Mouse (Mus musculus) ES-Bruce4 (cell line): Measurements from ENCODE around the gene Ust. TPM values are rescaled to one million over a fixed set of nuclear protein-coding genes. Genes with fewer than 3 reads are reported as not detected.

ENCODE experiments used
- H3K27ac ChIP-seq: 2 replicates; pipeline ENCODE4 v1.5.1; 2012; ENCODE audit warnings: low read length, inconsistent platforms; ENCODE audit not compliant: insufficient read depth
- H3K27me3 ChIP-seq: 2 replicates; pipeline ENCODE4 v1.6.1; 2012; ENCODE audit warnings: mild to moderate bottlenecking, low read length, inconsistent platforms; ENCODE audit not compliant: control insufficient read depth, poor library complexity, insufficient read depth, severe bottlenecking
- H3K36me3 ChIP-seq: 2 replicates; pipeline ENCODE4 v1.6.1; 2012; ENCODE audit warnings: inconsistent platforms, mild to moderate bottlenecking, low read length, moderate library complexity; ENCODE audit not compliant: control insufficient read depth, poor library complexity, insufficient read depth, severe bottlenecking
- H3K4me1 ChIP-seq: one replicate; pipeline ENCODE4 v1.8.1; 2011; ENCODE audit warnings: low read length; ENCODE audit not compliant: control insufficient read depth, insufficient read depth
- H3K4me3 ChIP-seq: 2 replicates; pipeline ENCODE4 v1.5.1; 2011; ENCODE audit warnings: low read depth, mild to moderate bottlenecking, low read length
- H3K9ac ChIP-seq: 2 replicates; pipeline ENCODE4 v1.6.1; 2012; ENCODE audit warnings: low read depth, mild to moderate bottlenecking, inconsistent platforms; ENCODE audit not compliant: poor library complexity, severe bottlenecking
- H3K9me3 ChIP-seq: replicated peaks from 2 replicates; pipeline ENCODE4 v1.6.1; 2012; ENCODE audit warnings: mild to moderate bottlenecking, low read length, inconsistent platforms; ENCODE audit not compliant: control insufficient read depth, poor library complexity, insufficient read depth, severe bottlenecking
- CTCF ChIP-seq: IDR thresholded peaks from one replicate; pipeline ENCODE4 v1.8.1; 2011; ENCODE audit warnings: low read depth, low read length
- EP300 ChIP-seq: IDR thresholded peaks from 2 replicates; pipeline ENCODE4 v1.6.1; 2011; ENCODE audit warnings: low read depth, low read length; ENCODE audit not compliant: insufficient read depth
- POLR2A ChIP-seq: IDR thresholded peaks from one replicate; pipeline ENCODE4 v1.8.1; 2011; ENCODE audit warnings: low read length; ENCODE audit not compliant: insufficient read depth
- polyA plus RNA-seq: library from polyadenylated mRNA; stranded (reverse); fragments of >200 nt; gene quantifications from 2 replicates; pipeline ENCODE4 v1.2.4, GENCODE M21; 2011; ENCODE audit warnings: low read depth; ENCODE audit not compliant: missing spikeins, insufficient read depth, insufficient read length

Gene Ust
- polyA plus RNA-seq, 1 experiment = 0.99 TPM

DNA sequence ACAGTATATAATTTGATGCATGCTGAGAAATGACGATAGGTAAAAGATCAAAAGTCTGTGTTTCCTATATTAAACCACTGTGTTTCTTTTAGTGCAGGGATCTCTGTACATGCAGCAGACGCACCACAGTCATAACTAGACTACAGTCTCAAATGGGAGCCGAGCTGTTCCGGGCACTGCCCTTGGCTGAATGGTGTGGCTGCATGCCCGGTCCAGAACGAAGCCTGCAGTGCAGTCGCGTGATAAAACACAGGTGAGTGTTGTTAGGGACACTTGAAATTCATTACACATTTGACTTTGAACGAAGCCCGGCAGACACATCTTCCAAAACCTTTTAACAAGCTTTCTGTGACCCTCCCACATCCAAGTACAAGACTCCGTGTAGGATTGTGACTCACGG is 46.6 kb downstream of the Ust start:
- no peaks in the 10 kb centered on the region for H3K36me3 ChIP-seq
- no peaks in the 10 kb centered on the region for H3K27me3 ChIP-seq
- H3K4me1 ChIP-seq = no peaks in the 10 kb centered on the region
- H3K4me3 ChIP-seq = no peak overlapping the region
- no peak overlapping the region for H3K27ac ChIP-seq
- H3K9me3 ChIP-seq = no peaks in the 10 kb centered on the region
- H3K9ac ChIP-seq = no peak overlapping the region
- TF ChIP-seq POLR2A (no peak), CTCF (no peak), EP300 (no peak)

DNA sequence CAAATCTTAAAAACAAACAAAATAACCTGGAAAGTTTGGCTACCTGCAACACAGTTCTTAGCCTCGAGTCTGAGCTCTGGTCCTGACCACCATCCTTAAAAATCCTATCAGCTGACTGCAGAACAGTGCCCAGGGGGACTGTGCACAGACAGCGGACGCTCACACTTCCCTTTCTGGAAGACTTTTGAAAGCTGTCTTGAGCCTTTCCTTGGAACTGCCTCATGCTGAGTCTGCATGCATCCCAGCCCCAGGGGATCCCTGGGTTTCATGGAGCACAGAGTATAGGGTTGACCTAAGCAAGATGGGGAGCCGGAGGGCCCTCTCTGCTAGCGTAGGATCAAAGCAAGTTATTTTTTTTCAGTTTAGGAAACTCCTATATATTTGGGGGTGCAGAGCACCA is 47.6 kb downstream of the Ust start:
- Histone ChIP-seq H3K27ac (no peak overlapping the region), H3K4me1 (no peaks in the 10 kb centered on the region), H3K27me3 (no peaks in the 10 kb centered on the region), H3K4me3 (no peak overlapping the region), H3K36me3 (no peaks in the 10 kb centered on the region), H3K9me3 (no peaks in the 10 kb centered on the region), H3K9ac (no peak overlapping the region)
- TF ChIP-seq EP300 (no peak), CTCF (no peak), POLR2A (no peak)

DNA sequence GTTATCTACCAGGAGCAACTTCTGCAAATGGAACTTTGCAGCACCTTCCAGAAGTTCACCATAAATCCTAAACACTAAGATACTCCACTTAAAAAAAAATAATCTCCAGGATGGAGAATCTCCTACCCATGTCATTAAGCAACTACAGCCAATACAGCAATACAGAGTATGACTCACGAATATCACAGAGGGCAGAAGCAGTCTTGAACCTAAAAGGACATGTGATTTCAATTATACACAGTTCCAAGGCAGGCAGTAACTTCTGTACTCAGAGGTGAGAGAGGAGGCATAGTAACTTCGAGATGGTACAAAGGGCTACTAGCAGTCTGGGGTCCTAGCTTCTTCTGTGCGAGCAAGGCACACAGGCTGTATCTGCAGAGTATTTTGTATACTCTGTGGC is 49.1 kb downstream of the Ust start:
- Histone ChIP-seq H3K27ac (no peak overlapping the region), H3K9ac (no peak overlapping the region), H3K9me3 (no peaks in the 10 kb centered on the region), H3K27me3 (no peaks in the 10 kb centered on the region), H3K36me3 (no peaks in the 10 kb centered on the region), H3K4me1 (no peaks in the 10 kb centered on the region), H3K4me3 (no peak overlapping the region)
- TF ChIP-seq CTCF (no peak), EP300 (no peak), POLR2A (no peak)

DNA sequence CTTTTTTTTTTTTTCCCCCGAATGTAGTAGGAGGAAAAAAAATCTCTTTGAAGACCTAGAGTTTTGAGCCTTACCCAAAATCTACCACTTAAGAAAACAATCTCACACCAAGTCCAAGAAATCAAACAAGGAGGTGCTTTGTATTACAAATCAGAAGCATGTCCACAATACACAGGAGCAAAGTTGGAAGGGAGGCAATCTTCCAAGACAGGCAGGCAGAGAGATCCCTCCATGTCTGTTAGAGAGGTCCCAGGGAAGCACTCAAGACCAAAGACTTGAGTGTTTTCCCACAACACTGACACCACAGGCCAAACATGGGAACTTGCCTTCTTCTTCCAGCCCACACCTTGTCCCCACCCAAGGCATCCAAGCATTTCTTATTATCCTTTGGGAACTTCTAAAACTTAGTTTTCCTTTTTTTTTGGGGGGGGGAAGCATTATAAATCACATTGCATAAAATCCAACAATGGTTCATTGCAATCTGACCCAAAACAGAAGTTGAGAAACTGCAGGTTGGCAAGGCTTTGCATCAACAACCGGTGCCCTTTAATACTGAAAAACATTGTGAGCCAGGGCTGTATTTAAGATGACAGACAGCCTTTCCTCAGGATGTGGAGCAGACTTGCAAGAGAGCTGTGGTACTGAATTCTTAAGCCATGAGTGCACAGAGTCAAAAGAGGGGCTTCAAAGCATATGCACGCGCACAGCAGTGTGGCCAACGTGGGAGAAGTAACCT is 49.8 kb downstream of the Ust start:
- no peak overlapping the region for H3K4me3 ChIP-seq
- TF ChIP-seq CTCF = no peak
- no peak for TF ChIP-seq EP300
- TF ChIP-seq POLR2A = no peak

DNA sequence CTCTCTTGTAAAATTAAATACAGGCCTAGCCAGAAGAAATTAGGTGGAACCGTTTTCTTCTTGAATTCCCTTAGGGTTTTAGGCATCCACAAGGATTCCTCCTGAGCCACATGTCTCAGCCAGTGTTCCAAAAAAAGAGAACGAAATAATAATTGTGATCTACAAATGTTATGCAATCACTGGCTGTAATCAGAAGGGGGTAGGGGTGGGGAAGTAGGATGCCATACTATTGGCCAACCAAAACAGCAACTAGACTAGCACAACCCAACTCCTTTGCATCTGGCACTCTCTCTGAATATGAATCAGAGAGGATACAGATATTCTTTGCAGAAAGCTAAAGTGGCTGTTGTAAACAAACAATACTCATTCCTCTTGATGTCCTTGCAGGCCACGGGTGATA is 52.7 kb downstream of the Ust start:
- TF ChIP-seq CTCF (no peak), EP300 (no peak)
- H3K27me3 ChIP-seq = no peaks in the 10 kb centered on the region
- H3K9ac ChIP-seq = no peak overlapping the region
- no peak overlapping the region for H3K4me3 ChIP-seq
- H3K36me3 ChIP-seq = no peaks in the 10 kb centered on the region
- H3K27ac ChIP-seq = no peak overlapping the region
- H3K4me1 ChIP-seq = no peaks in the 10 kb centered on the region
- no peaks in the 10 kb centered on the region for H3K9me3 ChIP-seq

More for the DNA sequence above, 49.8 kb downstream of the Ust start:
- Histone ChIP-seq H3K9me3 (no peaks in the 10 kb centered on the region), H3K27me3 (no peaks in the 10 kb centered on the region), H3K36me3 (no peaks in the 10 kb centered on the region), H3K4me1 (no peaks in the 10 kb centered on the region), H3K9ac (no peak overlapping the region), H3K27ac (no peak overlapping the region)

DNA sequence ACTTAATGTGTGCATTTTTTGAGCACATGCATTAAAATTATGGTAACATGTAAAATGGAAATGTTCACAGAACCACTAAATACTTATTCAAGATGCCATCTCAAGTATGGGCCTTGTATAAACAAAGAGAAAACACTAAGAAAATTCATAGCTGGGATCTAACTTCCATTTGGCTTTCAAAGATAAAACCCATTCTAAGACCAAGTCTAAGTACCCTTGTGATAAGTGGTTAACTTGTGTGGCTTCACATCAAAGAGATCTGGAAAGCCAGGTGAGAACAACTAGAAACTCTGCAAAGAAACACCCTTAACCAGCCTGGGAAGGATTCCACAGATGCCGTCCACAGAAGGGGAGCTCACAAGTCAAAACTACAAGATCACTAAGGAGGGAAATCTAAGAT is 53.4 kb downstream of the Ust start:
- H3K4me1 ChIP-seq = no peaks in the 10 kb centered on the region

More for the DNA sequence above, 53.4 kb downstream of the Ust start:
- no peaks in the 10 kb centered on the region for H3K27me3 ChIP-seq
- no peaks in the 10 kb centered on the region for H3K36me3 ChIP-seq
- no peak overlapping the region for H3K4me3 ChIP-seq
- no peak for TF ChIP-seq EP300
- no peak for TF ChIP-seq POLR2A
- no peak for TF ChIP-seq CTCF
- no peaks in the 10 kb centered on the region for H3K9me3 ChIP-seq
- no peak overlapping the region for H3K27ac ChIP-seq
- H3K9ac ChIP-seq = no peak overlapping the region
